Mouse (Mus musculus) hindbrain, postnatal 0 days (tissue): Measurements from ENCODE around the gene Man1c1. TPM values are rescaled to one million over a fixed set of nuclear protein-coding genes. Genes with fewer than 3 reads are reported as not detected.

Experiments used
- ATAC-seq: fragments of 200-750 bp; cut with Nextera tagmentation; 2 replicates; pipeline ENCODE4 v1.8.0; 2017; ENCODE audit warnings: mild to moderate bottlenecking, moderate TSS enrichment, moderate library complexity
- DNase-seq: peaks from one replicate; pipeline ENCODE4 v3.0.0-alpha.2; 2015; ENCODE audit warnings: low spot score
- H3K27ac ChIP-seq: fragments of 300-500 bp; sonication (generic); 2 replicates; pipeline ENCODE4 v1.5.1; 2014; ENCODE audit warnings: mild to moderate bottlenecking
- H3K27me3 ChIP-seq: fragments of 300-500 bp; sonication (generic); 2 replicates; pipeline ENCODE4 v1.6.1; 2014; ENCODE audit warnings: low read length, mixed read lengths; ENCODE audit not compliant: insufficient read depth
- H3K36me3 ChIP-seq: fragments of 300-500 bp; sonication (generic); 2 replicates; pipeline ENCODE4 v1.6.1; 2014; ENCODE audit warnings: low read length, mixed read lengths; ENCODE audit not compliant: insufficient read depth
- H3K4me1 ChIP-seq: fragments of 300-500 bp; sonication (generic); 2 replicates; pipeline ENCODE4 v1.6.1; 2014; ENCODE audit warnings: antibody characterized with exemption, low read length, mixed read lengths; ENCODE audit not compliant: insufficient read depth
- H3K4me2 ChIP-seq: fragments of 300-500 bp; sonication (generic); 2 replicates; pipeline ENCODE4 v1.6.1; 2014; ENCODE audit warnings: low read depth, mild to moderate bottlenecking, low read length, moderate library complexity, mixed read lengths
- H3K4me3 ChIP-seq: fragments of 300-500 bp; sonication (generic); 2 replicates; pipeline ENCODE4 v1.5.1; 2014; ENCODE audit warnings: low read length
- H3K9ac ChIP-seq: fragments of 300-500 bp; sonication (generic); replicated peaks from 2 replicates; pipeline ENCODE4 v1.6.1; 2014; ENCODE audit warnings: mild to moderate bottlenecking, low read length, moderate library complexity, mixed read lengths
- H3K9me3 ChIP-seq: fragments of 300-500 bp; sonication (generic); 2 replicates; pipeline ENCODE4 v1.6.1; 2016; ENCODE audit warnings: low read length, mixed read lengths
- CTCF ChIP-seq: IDR thresholded peaks from 2 replicates; pipeline ENCODE4 v1.5.1; 2016; ENCODE audit warnings: antibody characterized with exemption, control low read depth, low read depth
- WGBS: fragments of 180-500 bp; shearing (Covaris S2); extraction: QIAGEN DNeasy Blood & Tissue Kit; methylation state at CpG from one replicate; pipeline ENCODE4 v1.1.7; 2014; 5-methylcytosine and 5-hydroxymethylcytosine counted together
- polyA plus RNA-seq: library from polyadenylated mRNA; unstranded; fragments of >200 nt; fragmentation: Nextera tagmentation; extraction: Ambion mirVana; gene quantifications from 2 replicates; pipeline ENCODE4 v1.2.1, GENCODE M21; 2015
- total RNA-seq: library from RNA; depleted of rRNA; stranded (reverse); fragments of >200 nt; gene quantifications from 2 replicates; pipeline ENCODE4 v1.2.3, GENCODE M21; 2014

Gene Man1c1
- total and polyA plus RNA-seq, 2 experiments from 2014 or later = 7.1 to 40.5 TPM

GRCm38 (mm10) chr4:134634001-134634400 lies 70.1 kb downstream of the Man1c1 start:
- no peak overlapping the region for H3K4me2 ChIP-seq
- no peak for TF ChIP-seq CTCF
- H3K4me1 ChIP-seq = peaks cover 30% of the 10 kb centered on the region
- no peaks in the 10 kb centered on the region for H3K9me3 ChIP-seq
- no peak overlapping the region for H3K9ac ChIP-seq
- H3K27ac ChIP-seq = peak overlapping the region; percentile 59; the same call in 1 of the 2 replicates
- DNase-seq (peak; percentile 42), ATAC-seq (no peak)
- 38% methylated on average over 13 of the region's 13 CpGs for WGBS
- no peak overlapping the region for H3K4me3 ChIP-seq
- no peaks in the 10 kb centered on the region for H3K36me3 ChIP-seq
- H3K27me3 ChIP-seq = no peaks in the 10 kb centered on the region

- H3K9ac ChIP-seq = no peak overlapping the region
- peak overlapping the region; percentile 59 for H3K27ac ChIP-seq
- H3K9me3 ChIP-seq = no peaks in the 10 kb centered on the region
- no peak overlapping the region for H3K4me2 ChIP-seq
- H3K27me3 ChIP-seq = no peaks in the 10 kb centered on the region
- H3K4me1 ChIP-seq = peaks cover 42% of the 10 kb centered on the region
- H3K36me3 ChIP-seq = no peaks in the 10 kb centered on the region
- WGBS = 24% methylated on average over 13 of the region's 13 CpGs
- no peak for TF ChIP-seq CTCF
- H3K4me3 ChIP-seq = no peak overlapping the region
- ATAC-seq (peak; percentile 71), DNase-seq (peak; percentile 68)
Measured at GRCm38 (mm10) chr4:134632131-134632711, 71.9 kb downstream of the Man1c1 start.

GRCm38 (mm10) chr4:134631471-134632130 lies 72.5 kb downstream of the Man1c1 start:
- DNase-seq = peak; percentile 68
- Histone ChIP-seq H3K27ac (peak overlapping the region; percentile 59), H3K36me3 (no peaks in the 10 kb centered on the region), H3K9me3 (no peaks in the 10 kb centered on the region), H3K9ac (no peak overlapping the region), H3K4me3 (no peak overlapping the region), H3K4me2 (no peak overlapping the region), H3K4me1 (peaks cover 42% of the 10 kb centered on the region), H3K27me3 (no peaks in the 10 kb centered on the region)
- TF ChIP-seq CTCF = no peak
- peak; percentile 63 for ATAC-seq
- WGBS = 26% methylated on average over 14 of the region's 14 CpGs

- Histone ChIP-seq H3K4me2 (no peak overlapping the region), H3K27me3 (no peaks in the 10 kb centered on the region), H3K4me1 (peaks cover 34% of the 10 kb centered on the region), H3K36me3 (no peaks in the 10 kb centered on the region), H3K9me3 (no peaks in the 10 kb centered on the region), H3K4me3 (no peak overlapping the region), H3K27ac (no peak overlapping the region; the same call in 1 of the 2 replicates), H3K9ac (no peak overlapping the region)
- no peak for TF ChIP-seq CTCF
- ATAC-seq (no peak), DNase-seq (no peak)
- 78% methylated on average over 10 of the region's 10 CpGs for WGBS
Measured at GRCm38 (mm10) chr4:134628575-134629384, 75.3 kb downstream of the Man1c1 start.

GRCm38 (mm10) chr4:134628058-134628457 lies 76.0 kb downstream of the Man1c1 start:
- Histone ChIP-seq H3K36me3 (no peaks in the 10 kb centered on the region), H3K4me3 (no peak overlapping the region), H3K4me2 (no peak overlapping the region), H3K9me3 (no peaks in the 10 kb centered on the region), H3K27ac (no peak overlapping the region; the same call in 1 of the 2 replicates), H3K9ac (no peak overlapping the region), H3K27me3 (no peaks in the 10 kb centered on the region), H3K4me1 (peaks cover 27% of the 10 kb centered on the region)
- no peak for ATAC-seq
- 64% methylated on average over 7 of the region's 7 CpGs for WGBS
- DNase-seq = no peak
- TF ChIP-seq CTCF = no peak

GRCm38 (mm10) chr4:134626883-134627282 lies 77.2 kb downstream of the Man1c1 start:
- no peak for TF ChIP-seq CTCF
- peaks cover 22% of the 10 kb centered on the region for H3K4me1 ChIP-seq
- H3K4me2 ChIP-seq = no peak overlapping the region
- 67% methylated on average over 2 of the region's 2 CpGs for WGBS
- DNase-seq = no peak
- H3K9me3 ChIP-seq = no peaks in the 10 kb centered on the region
- H3K9ac ChIP-seq = no peak overlapping the region
- H3K27ac ChIP-seq = no peak overlapping the region
- ATAC-seq = no peak
- H3K4me3 ChIP-seq = no peak overlapping the region
- no peaks in the 10 kb centered on the region for H3K36me3 ChIP-seq
- H3K27me3 ChIP-seq = no peaks in the 10 kb centered on the region
